Mouse (Mus musculus): ENCODE results near the gene Gm11011.

Gene Gm11011

DNA sequence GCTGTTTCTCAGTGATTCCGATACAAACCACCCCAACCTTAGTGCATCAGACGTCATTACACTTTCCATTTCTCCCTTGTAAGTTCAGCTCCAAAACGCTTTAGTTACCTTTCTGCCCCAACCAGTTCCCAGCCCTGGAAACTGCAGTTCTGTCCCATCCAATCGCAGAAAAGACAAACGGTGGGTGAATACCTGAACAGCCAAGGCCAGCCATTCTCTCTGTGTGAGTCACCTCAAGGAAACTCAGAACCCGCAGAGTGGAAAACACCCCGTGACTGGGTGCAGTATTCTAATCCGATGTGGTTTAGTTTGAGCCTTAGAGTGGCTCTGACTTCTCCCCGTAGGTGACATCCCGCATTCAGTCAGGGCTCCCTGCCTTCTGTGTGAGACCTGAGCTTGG, 2.2 kb upstream of the Gm11011 start:
- DNase-seq (ENCODE audit: low spot score), result no peak

DNA sequence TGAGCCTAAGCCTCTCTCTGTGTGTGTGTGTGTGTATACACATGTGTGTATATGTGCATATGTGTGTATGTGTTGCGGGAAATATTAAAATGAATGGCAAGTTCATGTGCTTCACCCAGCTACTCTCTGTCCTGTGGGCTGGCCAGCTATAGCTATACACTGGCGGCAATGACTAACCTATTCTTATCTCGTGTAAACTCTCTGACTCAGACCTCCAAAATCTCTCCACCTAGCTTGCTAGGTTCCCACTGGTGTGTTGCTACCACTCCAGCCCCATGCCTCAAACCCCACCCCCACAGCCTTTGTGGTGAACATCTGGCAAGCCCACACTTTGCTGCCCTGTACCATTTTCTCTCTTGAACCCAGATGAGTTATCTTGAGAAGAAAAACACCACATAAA, 857 bp downstream of the Gm11011 start:
- DNase-seq (ENCODE audit: low spot score), result no peak

DNA sequence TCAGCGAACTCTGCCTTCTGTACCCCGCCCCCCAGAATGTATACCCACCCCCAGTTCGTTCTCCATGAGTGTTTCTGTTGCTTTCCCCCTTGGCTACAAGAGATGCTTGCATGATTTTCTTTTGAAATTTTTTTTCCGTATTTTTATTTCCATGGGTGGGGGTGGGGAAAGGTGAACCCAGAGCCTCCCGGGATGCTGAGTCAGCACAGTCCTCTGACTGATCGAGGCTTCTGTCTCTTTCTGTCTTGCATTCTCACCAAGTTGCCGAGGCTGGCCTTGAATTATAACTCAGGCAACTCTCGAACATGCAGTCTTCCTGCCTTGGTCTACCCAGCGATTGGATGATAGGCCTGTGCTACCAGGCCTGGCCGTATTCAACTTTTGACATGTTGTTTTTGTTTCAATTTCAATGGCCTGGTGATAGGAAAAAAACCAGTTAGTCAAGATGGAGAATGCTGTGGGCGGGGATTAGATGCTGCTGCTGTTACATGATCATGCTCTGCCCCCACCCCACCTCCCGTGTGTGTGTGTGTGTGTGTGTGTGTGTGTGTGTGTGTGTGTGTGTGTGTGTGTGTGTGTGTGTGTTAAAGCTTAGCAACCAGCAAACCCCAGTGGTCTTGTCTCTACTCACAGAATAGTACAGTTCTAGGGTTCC, 1.8 kb downstream of the Gm11011 start:
- no peak for DNase-seq (ENCODE audit: low spot score)

DNA sequence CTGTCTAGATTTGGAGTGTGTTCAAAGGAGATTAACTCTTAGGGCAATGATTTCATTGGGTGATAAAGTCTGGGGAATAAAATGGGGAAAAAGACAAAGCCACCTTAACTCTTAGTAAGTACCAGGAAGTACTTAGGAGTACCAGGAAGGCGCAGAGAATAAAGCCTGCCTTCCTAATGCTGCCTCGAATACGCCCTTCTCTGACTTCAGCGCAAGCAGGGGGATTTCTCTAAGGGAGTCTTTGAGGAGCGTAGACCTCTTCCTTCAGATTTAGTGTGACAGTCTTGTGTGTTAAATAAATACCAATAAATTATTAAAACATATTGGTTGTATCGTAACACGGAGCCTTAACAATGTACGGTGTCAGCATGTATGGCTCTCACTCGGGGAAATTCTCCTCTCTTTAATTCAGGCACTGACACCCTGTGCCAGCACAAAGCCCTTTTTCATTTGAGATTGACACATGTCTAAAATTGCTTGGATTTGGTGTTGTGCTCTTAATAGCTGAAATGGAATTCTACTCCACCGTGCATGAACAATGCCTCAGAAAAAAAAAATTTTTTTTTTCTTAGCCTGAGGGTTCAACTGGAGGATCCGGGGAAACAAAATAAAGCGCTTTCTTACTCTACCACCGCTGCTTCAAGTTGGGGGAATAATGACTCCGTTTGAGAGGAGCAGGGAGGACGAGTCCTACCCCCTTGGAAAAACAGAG, 2.6 kb downstream of the Gm11011 start:
- no peak for DNase-seq (ENCODE audit: low spot score)

DNA sequence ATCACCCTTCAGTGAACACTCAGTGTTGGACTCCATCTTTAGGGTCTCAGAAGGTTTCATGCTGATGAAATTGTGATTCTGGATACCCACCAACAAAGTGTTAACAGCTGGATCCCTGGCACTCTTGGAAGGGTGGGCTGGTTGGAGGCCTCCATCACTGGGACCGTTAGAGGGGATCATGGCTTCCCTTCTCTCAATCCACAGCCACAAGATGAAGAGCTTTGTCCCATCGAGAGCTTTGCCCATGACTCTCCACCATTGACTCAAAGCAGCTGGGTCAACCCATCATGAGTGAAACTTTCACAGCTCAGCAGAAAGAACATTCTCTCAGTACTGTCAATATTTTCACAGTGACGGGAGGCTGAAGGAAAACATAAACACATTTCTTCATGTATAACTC, 4.1 kb downstream of the Gm11011 start:
- no peak for DNase-seq (ENCODE audit: low spot score)

DNA sequence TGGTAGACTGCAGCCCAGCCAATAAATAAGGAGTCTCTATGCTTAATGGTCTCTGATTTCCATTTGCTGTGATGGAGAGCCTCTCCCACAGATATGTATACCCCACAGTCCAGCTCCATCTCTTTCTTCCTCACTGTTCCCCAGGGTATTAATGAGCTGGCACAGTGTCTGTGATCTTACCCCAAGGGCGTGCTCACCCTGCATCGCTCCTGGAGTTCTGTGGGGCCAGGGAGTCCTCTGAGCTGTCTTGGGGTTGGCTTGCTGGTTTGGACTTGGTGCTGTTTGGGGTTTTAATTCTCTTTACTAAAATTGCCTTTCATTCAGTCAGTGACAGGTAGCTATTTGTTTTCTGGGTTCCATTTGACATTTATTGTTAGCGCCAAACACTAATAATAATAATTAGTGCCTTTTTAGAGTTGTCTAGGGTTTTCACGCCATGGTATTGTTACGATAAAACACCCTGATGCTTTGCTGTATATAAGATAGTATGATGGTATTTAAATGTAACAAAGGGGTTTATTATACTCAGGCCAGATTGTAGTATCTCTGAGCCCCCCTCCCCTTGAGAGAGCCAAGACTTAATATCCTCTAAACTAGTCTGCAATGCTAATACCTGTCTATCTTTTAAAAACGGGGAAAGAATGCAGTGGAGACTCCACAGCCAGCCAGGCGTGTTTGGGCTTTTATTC, 9.9 kb downstream of the Gm11011 start:
- no peak for DNase-seq (ENCODE audit: low spot score)

DNA sequence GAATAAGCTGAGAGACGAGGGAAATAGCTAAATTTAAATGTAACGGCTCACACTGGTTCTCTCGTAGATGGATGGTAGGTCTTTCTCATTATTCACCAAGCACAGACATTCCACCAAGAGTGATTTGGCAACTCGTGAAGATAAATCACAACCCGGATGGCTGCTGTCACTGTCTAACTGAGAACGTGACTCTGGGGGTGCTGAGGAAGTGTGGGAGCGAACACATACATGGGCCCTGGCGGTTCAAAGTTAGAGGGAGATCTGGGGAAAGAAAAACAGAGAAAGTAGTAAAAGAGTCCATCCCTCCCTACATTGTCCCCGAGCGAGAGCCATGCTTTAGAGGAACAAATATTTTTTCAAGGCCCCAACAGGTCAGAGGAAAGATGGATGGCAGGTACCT, 17.5 kb downstream of the Gm11011 start:
- DNase-seq (ENCODE audit: low spot score), result no peak

DNA sequence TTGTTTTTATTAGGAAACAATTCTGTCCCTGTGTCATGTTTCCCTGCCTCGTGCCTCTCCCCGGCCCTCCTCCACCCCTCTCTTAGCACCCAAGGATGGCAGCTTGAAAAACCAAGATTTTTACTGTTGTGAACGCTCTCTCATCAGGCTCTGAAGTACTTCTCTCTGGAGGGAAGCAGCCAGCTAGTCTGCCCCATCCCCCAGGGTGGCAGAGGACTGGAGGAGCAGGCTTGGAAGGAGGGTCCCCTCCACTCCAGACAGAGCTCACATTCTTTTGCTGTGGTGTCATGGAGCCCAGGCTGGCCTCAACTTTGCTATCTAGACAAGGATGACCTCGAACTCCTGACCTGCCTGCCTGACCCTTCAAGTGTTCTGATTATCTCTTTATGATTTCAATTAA, 21.4 kb downstream of the Gm11011 start:
- DNase-seq (ENCODE audit: low spot score), result no peak

DNA sequence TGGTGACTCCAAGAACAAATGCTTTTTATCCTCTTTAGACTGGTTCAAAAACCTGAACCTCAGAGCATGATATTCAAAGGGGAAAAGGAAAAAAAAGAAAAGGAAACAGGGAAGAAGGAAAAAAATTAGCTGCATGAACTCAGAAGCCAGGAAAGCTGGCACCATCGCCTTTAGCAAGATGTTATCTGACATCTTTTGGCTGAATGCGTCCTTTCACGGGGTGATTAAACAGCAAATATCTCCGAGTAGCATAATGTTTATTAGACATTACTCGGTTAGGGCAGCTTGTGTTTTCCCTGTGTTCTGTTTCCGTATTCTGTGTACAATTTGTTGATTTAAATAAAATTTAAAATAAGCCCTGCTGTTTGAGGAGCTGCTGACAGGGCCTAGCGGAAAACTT, 21.8 kb downstream of the Gm11011 start:
- no peak for DNase-seq (ENCODE audit: low spot score)

DNA sequence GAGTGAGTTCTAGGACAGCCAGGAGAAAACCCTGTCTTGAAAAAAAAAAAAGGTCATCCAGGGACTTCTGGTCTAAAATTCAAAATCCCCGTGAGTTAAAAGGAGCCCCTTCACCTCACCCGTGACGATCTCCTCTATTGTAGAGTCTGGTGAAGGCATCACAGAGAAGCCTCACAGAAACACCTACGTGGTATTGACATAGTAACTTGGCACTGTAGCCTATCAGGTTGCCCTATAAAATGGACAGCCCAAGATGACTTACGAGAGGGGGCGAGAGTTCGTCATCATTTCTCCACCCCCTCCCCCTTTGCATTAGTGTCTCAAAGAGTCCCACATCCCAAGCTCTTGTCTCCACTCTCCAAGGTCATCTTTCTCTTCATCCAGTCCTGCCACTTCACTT, 41.9 kb downstream of the Gm11011 start:
- no peak for DNase-seq (ENCODE audit: low spot score)

DNA sequence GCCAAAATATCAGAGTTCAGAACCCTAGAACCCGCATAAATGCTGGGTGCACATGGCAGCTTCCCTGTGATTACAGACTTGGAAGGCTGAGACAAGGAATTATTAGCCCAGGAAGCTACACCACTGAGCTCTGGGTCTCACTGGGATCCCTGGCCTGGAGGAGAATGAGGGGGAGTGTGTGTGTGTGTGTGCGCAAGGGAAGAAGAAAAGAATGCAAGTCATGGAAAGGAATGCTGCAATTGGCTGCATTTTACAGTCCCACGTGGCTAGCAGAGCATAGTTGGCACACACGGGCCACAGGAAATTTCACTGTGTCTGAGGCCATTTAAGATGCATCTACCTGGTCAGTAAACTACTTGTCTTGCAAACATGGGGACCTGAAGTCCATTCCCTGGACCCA, 48.6 kb downstream of the Gm11011 start:
- DNase-seq (ENCODE audit: low spot score), result no peak

Measured in adipocyte (in vitro differentiated cells).